Mouse (Mus musculus): Measurements from ENCODE around the gene Bcas1. TPM values are rescaled to one million over a fixed set of nuclear protein-coding genes. Genes with fewer than 3 reads are reported as not detected.

The Bcas1 gene
- polyA plus RNA-seq, 1 experiment from 2014 or later: 0.23 TPM

GRCm38 (mm10) chr2:170365271-170365670 lies 62.4 kb downstream of the Bcas1 start:
- no peak for DNase-seq (ENCODE audit: low spot score)
- Histone ChIP-seq H3K36me3 (no peaks in the 10 kb centered on the region), H3K4me3 (no peak overlapping the region), H3K9me3 (replicated peaks) (no peaks in the 10 kb centered on the region), H3K4me1 (no peaks in the 10 kb centered on the region), H3K27me3 (ENCODE audit: low read depth, poor library complexity, severe bottlenecking) (no peaks in the 10 kb centered on the region), H3K27ac (no peak overlapping the region)
- WGBS: 71% methylated on average over 3 of the region's 3 CpGs

GRCm38 (mm10) chr2:170356667-170357374 lies 70.8 kb downstream of the Bcas1 start:
- 59% methylated on average over 16 of the region's 16 CpGs for WGBS
- no peak for DNase-seq (ENCODE audit: low spot score)
- Histone ChIP-seq H3K9me3 (replicated peaks) (no peaks in the 10 kb centered on the region), H3K27me3 (ENCODE audit: low read depth, poor library complexity, severe bottlenecking) (no peaks in the 10 kb centered on the region), H3K4me1 (peaks cover 1% of the 10 kb centered on the region; the same call in 1 of the 2 replicates), H3K27ac (no peak overlapping the region), H3K36me3 (no peaks in the 10 kb centered on the region), H3K4me3 (no peak overlapping the region)

- Histone ChIP-seq H3K4me1 (peaks cover 7% of the 10 kb centered on the region; the same call in 1 of the 2 replicates), H3K36me3 (no peaks in the 10 kb centered on the region), H3K9me3 (replicated peaks) (no peaks in the 10 kb centered on the region), H3K27ac (no peak overlapping the region), H3K4me3 (peak overlapping the region; percentile 30), H3K27me3 (ENCODE audit: low read depth, poor library complexity, severe bottlenecking) (no peaks in the 10 kb centered on the region)
- WGBS: 18% methylated on average over 10 of the region's 10 CpGs
- DNase-seq (ENCODE audit: low spot score): peak; percentile 81
Measured at GRCm38 (mm10) chr2:170354963-170355367, 72.7 kb downstream of the Bcas1 start.

- Histone ChIP-seq H3K27me3 (ENCODE audit: low read depth, poor library complexity, severe bottlenecking) (no peaks in the 10 kb centered on the region), H3K36me3 (no peaks in the 10 kb centered on the region), H3K27ac (no peak overlapping the region), H3K4me3 (no peak overlapping the region), H3K9me3 (replicated peaks) (no peaks in the 10 kb centered on the region), H3K4me1 (peaks cover 7% of the 10 kb centered on the region; the same call in 1 of the 2 replicates)
- 91% methylated on average over 4 of the region's 4 CpGs for whole genome bisulfite sequencing
- DNase-seq (ENCODE audit: low spot score): no peak
Measured at GRCm38 (mm10) chr2:170352273-170352672, 75.4 kb downstream of the Bcas1 start.

- no peaks in the 10 kb centered on the region for H3K36me3 ChIP-seq
- H3K4me3 ChIP-seq: no peak overlapping the region
- H3K27ac ChIP-seq: no peak overlapping the region
- H3K27me3 ChIP-seq (ENCODE audit: low read depth, poor library complexity, severe bottlenecking): no peaks in the 10 kb centered on the region
- no peaks in the 10 kb centered on the region for H3K9me3 ChIP-seq (replicated peaks)
- WGBS: 92% methylated on average over 6 of the region's 6 CpGs
- peaks cover 7% of the 10 kb centered on the region; the same call in 1 of the 2 replicates for H3K4me1 ChIP-seq
- DNase-seq (ENCODE audit: low spot score): no peak
Measured at GRCm38 (mm10) chr2:170351847-170352246, 75.8 kb downstream of the Bcas1 start.

- Histone ChIP-seq H3K4me1 (peaks cover 27% of the 10 kb centered on the region), H3K36me3 (no peaks in the 10 kb centered on the region), H3K4me3 (no peak overlapping the region), H3K27ac (no peak overlapping the region), H3K27me3 (ENCODE audit: low read depth, poor library complexity, severe bottlenecking) (no peaks in the 10 kb centered on the region), H3K9me3 (replicated peaks) (no peaks in the 10 kb centered on the region)
- WGBS: 92% methylated on average over 5 of the region's 5 CpGs
- DNase-seq (ENCODE audit: low spot score): no peak
Measured at GRCm38 (mm10) chr2:170349784-170350183, 77.9 kb downstream of the Bcas1 start.

GRCm38 (mm10) chr2:170349096-170349495 lies 78.5 kb downstream of the Bcas1 start:
- Histone ChIP-seq H3K27me3 (ENCODE audit: low read depth, poor library complexity, severe bottlenecking) (no peaks in the 10 kb centered on the region), H3K27ac (no peak overlapping the region), H3K4me3 (no peak overlapping the region), H3K9me3 (replicated peaks) (no peaks in the 10 kb centered on the region), H3K4me1 (peaks cover 34% of the 10 kb centered on the region), H3K36me3 (no peaks in the 10 kb centered on the region)
- 90% methylated on average over 19 of the region's 19 CpGs for WGBS
- DNase-seq (ENCODE audit: low spot score): no peak

GRCm38 (mm10) chr2:170347131-170347765 lies 80.4 kb downstream of the Bcas1 start:
- Histone ChIP-seq H3K4me1 (peaks cover 46% of the 10 kb centered on the region), H3K27ac (no peak overlapping the region), H3K36me3 (no peaks in the 10 kb centered on the region), H3K4me3 (no peak overlapping the region), H3K9me3 (replicated peaks) (no peaks in the 10 kb centered on the region), H3K27me3 (ENCODE audit: low read depth, poor library complexity, severe bottlenecking) (no peaks in the 10 kb centered on the region)
- DNase-seq (ENCODE audit: low spot score): peak; percentile 74
- WGBS: 49% methylated on average over 8 of the region's 8 CpGs

- Histone ChIP-seq H3K4me1 (peaks cover 39% of the 10 kb centered on the region), H3K4me3 (0 out of 2 replicates have a peak overlapping the region, but pooled peaks have one; percentile 8), H3K27ac (peak overlapping the region; percentile 85), H3K36me3 (no peaks in the 10 kb centered on the region), H3K9me3 (replicated peaks) (no peaks in the 10 kb centered on the region), H3K27me3 (ENCODE audit: low read depth, poor library complexity, severe bottlenecking) (no peaks in the 10 kb centered on the region)
- WGBS: 4% methylated on average over 5 of the region's 5 CpGs
- DNase-seq (ENCODE audit: low spot score): peak; percentile 62
Measured at GRCm38 (mm10) chr2:170345410-170345793, 82.2 kb downstream of the Bcas1 start.

GRCm38 (mm10) chr2:170344502-170345409 lies 82.9 kb downstream of the Bcas1 start:
- peak; percentile 41 for DNase-seq (ENCODE audit: low spot score)
- H3K9me3 ChIP-seq (replicated peaks): no peaks in the 10 kb centered on the region
- H3K36me3 ChIP-seq: no peaks in the 10 kb centered on the region
- peaks cover 39% of the 10 kb centered on the region for H3K4me1 ChIP-seq
- 14% methylated on average over 18 of the region's 18 CpGs for WGBS
- H3K27me3 ChIP-seq (ENCODE audit: low read depth, poor library complexity, severe bottlenecking): no peaks in the 10 kb centered on the region
- 0 out of 2 replicates have a peak overlapping the region, but pooled peaks have one; percentile 8 for H3K4me3 ChIP-seq
- peak overlapping the region; percentile 85 for H3K27ac ChIP-seq

GRCm38 (mm10) chr2:170343819-170344317 lies 83.8 kb downstream of the Bcas1 start:
- 50% methylated on average over 10 of the region's 10 CpGs for WGBS
- no peak for DNase-seq (ENCODE audit: low spot score)
- H3K4me3 ChIP-seq: peak overlapping the region; percentile 5; the same call in 1 of the 2 replicates

GRCm38 (mm10) chr2:170343133-170343818 lies 84.4 kb downstream of the Bcas1 start:
- peaks cover 39% of the 10 kb centered on the region for H3K4me1 ChIP-seq
- H3K4me3 ChIP-seq: no peak overlapping the region
- no peaks in the 10 kb centered on the region for H3K27me3 ChIP-seq (ENCODE audit: low read depth, poor library complexity, severe bottlenecking)
- peak; percentile 84 for DNase-seq (ENCODE audit: low spot score)
- H3K36me3 ChIP-seq: no peaks in the 10 kb centered on the region
- peak overlapping the region; percentile 85 for H3K27ac ChIP-seq
- no peaks in the 10 kb centered on the region for H3K9me3 ChIP-seq (replicated peaks)
- 28% methylated on average over 17 of the region's 17 CpGs for WGBS

More at GRCm38 (mm10) chr2:170343819-170344317, 83.8 kb downstream of the Bcas1 start:
- H3K4me1 ChIP-seq: peaks cover 39% of the 10 kb centered on the region
- H3K27me3 ChIP-seq (ENCODE audit: low read depth, poor library complexity, severe bottlenecking): no peaks in the 10 kb centered on the region
- peak overlapping the region; percentile 85 for H3K27ac ChIP-seq
- H3K9me3 ChIP-seq (replicated peaks): no peaks in the 10 kb centered on the region
- no peaks in the 10 kb centered on the region for H3K36me3 ChIP-seq

Data from limb, embryonic 10.5 days (tissue).